ENCODE assay signal across 8 mouse cellular contexts in genomic region chr2:181379778-181380177, GRCm38 (mm10). TPM values are rescaled to one million over a fixed set of nuclear protein-coding genes. Genes with fewer than 3 reads are reported as not detected.
DNase-seq lines count a peak whose midpoint lies in the region; ATAC-seq and TF ChIP-seq lines count a peak whose summit lies in the region.

Gene Lime1 (plus strand): TSS chr2:181380078.

- H3K9me3 ChIP-seq in kidney, postnatal 0 days (replicated peaks; ENCODE audit: low read length) = no peaks in the 10 kb centered on the region
- no peaks in the 10 kb centered on the region for H3K9me3 ChIP-seq in forebrain, postnatal 0 days (ENCODE audit: low read length)
- H3K9me3 ChIP-seq in limb, embryonic 13.5 days = no peaks in the 10 kb centered on the region

- no peak within 1 kb of the TSS for H3K9ac ChIP-seq in kidney, postnatal 0 days (ENCODE audit: low read depth, low read length)
- no peak within 1 kb of the TSS for H3K9ac ChIP-seq in forebrain, postnatal 0 days
- no peak within 1 kb of the TSS for H3K9ac ChIP-seq in limb, embryonic 13.5 days

- no peak for TF ChIP-seq CTCF in kidney, postnatal 0 days (IDR thresholded peaks at IDR 0.05; ENCODE audit: low read depth)
- TF ChIP-seq CTCF in forebrain, postnatal 0 days (IDR thresholded peaks at IDR 0.05; ENCODE audit: low read depth) = no peak

- no peak for DNase-seq in kidney, postnatal 0 days (ENCODE audit: low spot score)
- DNase-seq in kidney, postnatal 4 days = no peak
- DNase-seq in adrenal gland, postnatal 25 days = no peak
- no peak for DNase-seq in forebrain, postnatal 0 days
- no peak for DNase-seq in right cerebral cortex, postnatal 14 days
- no peak for DNase-seq in cerebellum, postnatal 4 days (ENCODE audit: low spot score in 2 of 2)
- DNase-seq in kidney, postnatal 14 days = no peak

- H3K4me1 ChIP-seq in kidney, postnatal 0 days (replicated peaks; ENCODE audit: insufficient read depth, low read length) = no peaks in the 10 kb centered on the region
- no peaks in the 10 kb centered on the region for H3K4me1 ChIP-seq in forebrain, postnatal 0 days (ENCODE audit: insufficient read depth)
- H3K4me1 ChIP-seq in limb, embryonic 13.5 days = no peaks in the 10 kb centered on the region

- WGBS in kidney, postnatal 0 days = 95% methylated on average over 12 of the region's 12 CpGs
- 96% methylated on average over 12 of the region's 12 CpGs for WGBS in forebrain, postnatal 0 days
- WGBS in limb, embryonic 13.5 days = 93% methylated on average over 12 of the region's 12 CpGs

- no peak within 1 kb of the TSS for H3K4me3 ChIP-seq in kidney, postnatal 0 days (replicated peaks; ENCODE audit: low read depth, low read length)
- no peak within 1 kb of the TSS for H3K4me3 ChIP-seq in forebrain, postnatal 0 days (ENCODE audit: low read depth, low read length)
- H3K4me3 ChIP-seq in limb, embryonic 13.5 days = no peak within 1 kb of the TSS

- no peak for ATAC-seq in kidney, postnatal 0 days (replicated peaks; ENCODE audit: low FRiP score, low read depth)
- no peak for ATAC-seq in forebrain, postnatal 0 days
- no peak for ATAC-seq in limb, embryonic 13.5 days (ENCODE audit: low FRiP score, low read depth)

- no peak within 1 kb of the TSS for H3K4me2 ChIP-seq in kidney, postnatal 0 days (ENCODE audit: low read length)
- no peak within 1 kb of the TSS for H3K4me2 ChIP-seq in forebrain, postnatal 0 days (ENCODE audit: low read depth)
- no peak within 1 kb of the TSS for H3K4me2 ChIP-seq in limb, embryonic 13.5 days (replicated peaks)

- H3K36me3 ChIP-seq in kidney, postnatal 0 days (ENCODE audit: insufficient read depth, low read length) = peaks cover 47% of the 10 kb centered on the region
- peaks cover 61% of the 10 kb centered on the region for H3K36me3 ChIP-seq in forebrain, postnatal 0 days (ENCODE audit: insufficient read depth)
- H3K36me3 ChIP-seq in limb, embryonic 13.5 days = peaks cover 67% of the 10 kb centered on the region

- H3K27me3 ChIP-seq in kidney, postnatal 0 days (ENCODE audit: insufficient read depth, low read length) = no peaks in the 10 kb centered on the region
- no peaks in the 10 kb centered on the region for H3K27me3 ChIP-seq in forebrain, postnatal 0 days (ENCODE audit: insufficient read depth, low read length)
- H3K27me3 ChIP-seq in limb, embryonic 13.5 days = no peaks in the 10 kb centered on the region

- no peak within 1 kb of the TSS for H3K27ac ChIP-seq in kidney, postnatal 0 days
- no peak within 1 kb of the TSS for H3K27ac ChIP-seq in forebrain, postnatal 0 days (ENCODE audit: low read depth, low read length)
- H3K27ac ChIP-seq in limb, embryonic 13.5 days = no peak within 1 kb of the TSS

RNA-seq across cellular contexts. Expression of gene Lime1, which starts in this region (rescaled TPM):
- 14.7 TPM in 2 replicates for polyA plus RNA-seq in kidney, postnatal 0 days (2015; fragmentation: Nextera tagmentation; extraction: Ambion mirVana)
- 24.7 and 33.2 TPM in 2 replicates for total RNA-seq in adrenal gland, postnatal 25 days (2021)
- total RNA-seq in forebrain, postnatal 0 days (2014; rRNA removed) = 42.8 and 43.5 TPM in 2 replicates
- polyA plus RNA-seq in forebrain, postnatal 0 days (2015; fragmentation: Nextera tagmentation; extraction: Ambion mirVana) = 19.5 and 26.5 TPM in 2 replicates
- 26.5 and 28.1 TPM in 2 replicates for polyA plus RNA-seq in limb, embryonic 13.5 days (2015; fragmentation: Nextera tagmentation; extraction: Ambion mirVana)
